Mouse (Mus musculus) CH12.LX (cell line): ENCODE data around the gene Fam71b.
A peak's percentile ranks its signal among the peaks of the same experiment; 100 is the strongest.

Source experiments
- CTCF ChIP-seq, 2 experiments: IDR thresholded peaks in 1 of 2; conservative IDR thresholded peaks in 1 of 2; 2 replicates each; pipeline ENCODE4 v1.5.1; 2011 to 2012; ENCODE audit warnings: low read depth in 2 of 2, low read length in 2 of 2, improper control_type of control experiment in 1 of 2, inconsistent platforms in 1 of 2, mild to moderate bottlenecking in 1 of 2, moderate library complexity in 1 of 2
- ELF1 ChIP-seq: IDR thresholded peaks from 2 replicates; pipeline ENCODE4 v1.6.1; 2014; ENCODE audit warnings: low read depth, mild to moderate bottlenecking, inconsistent platforms, low read length, improper control_type of control experiment
- EP300 ChIP-seq: IDR thresholded peaks from 2 replicates; pipeline ENCODE4 v1.6.1; 2011; ENCODE audit warnings: low read length, improper control_type of control experiment
- HCFC1 ChIP-seq: IDR thresholded peaks from 2 replicates; pipeline ENCODE4 v1.6.1; 2012; ENCODE audit warnings: low read depth, mild to moderate bottlenecking, inconsistent platforms, low read length, improper control_type of control experiment
- NRF1 ChIP-seq: IDR thresholded peaks from 2 replicates; pipeline ENCODE4 v1.6.1; 2014; ENCODE audit warnings: low read depth, mild to moderate bottlenecking, inconsistent platforms, low read length, improper control_type of control experiment, moderate library complexity
- POLR2A ChIP-seq: IDR thresholded peaks from 2 replicates; pipeline ENCODE4 v1.6.1; 2011; ENCODE audit warnings: low read depth, mild to moderate bottlenecking, improper control_type of control experiment, low read length
- USF1 ChIP-seq: IDR thresholded peaks from 2 replicates; pipeline ENCODE4 v1.6.1; 2014; ENCODE audit warnings: low read depth, mild to moderate bottlenecking, inconsistent platforms, low read length, improper control_type of control experiment

GRCm38 (mm10) chr11:46441774-46442173, 45.4 kb downstream of the Fam71b start:
- TF ChIP-seq NRF1, result no peak
- TF ChIP-seq POLR2A, result no peak
- peak; percentile 42 for TF ChIP-seq EP300
- no peak for TF ChIP-seq HCFC1
- no peak for TF ChIP-seq CTCF (conservative IDR thresholded peaks at IDR 0.05 in 1 of 2, IDR thresholded peaks at IDR 0.05 in 1 of 2; ENCODE audit: low read depth in 2 of 2, low read length in 2 of 2)
- no peak for TF ChIP-seq USF1
- TF ChIP-seq ELF1, result no peak
